ENCODE assay signal across 16 mouse cellular contexts in the genomic region with DNA sequence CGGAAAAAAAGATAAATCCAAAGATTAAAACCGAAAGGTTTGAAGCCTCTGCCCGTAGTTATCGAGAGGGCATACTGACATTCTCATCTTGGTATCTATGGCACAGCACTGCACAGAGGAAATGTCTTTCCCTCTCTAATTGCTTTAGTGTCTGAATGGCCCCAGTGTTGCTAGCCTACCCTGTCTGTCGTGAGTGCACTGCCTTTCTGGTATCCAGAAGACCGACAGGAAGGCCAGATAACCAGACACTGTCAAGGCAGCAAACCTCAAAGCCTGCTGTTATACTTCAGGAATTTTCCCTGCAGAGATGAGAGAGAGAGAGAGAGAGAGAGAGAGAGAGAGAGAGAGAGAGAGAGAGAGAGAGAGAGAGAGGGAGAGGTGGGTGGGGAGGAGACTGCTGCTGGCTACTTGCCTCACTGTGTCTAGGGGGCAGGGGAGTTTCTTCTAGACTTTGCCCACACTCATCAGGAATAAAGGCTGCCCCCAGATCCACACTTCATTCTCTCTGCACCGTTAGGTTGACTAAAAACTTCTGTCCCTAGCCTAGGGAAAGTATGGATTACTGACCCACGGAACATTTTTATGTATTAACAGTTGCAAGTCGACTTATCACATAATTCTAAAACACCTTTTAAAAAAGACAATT. TPM values are rescaled to one million over a fixed set of nuclear protein-coding genes. Genes with fewer than 3 reads are reported as not detected.
DNase-seq lines count a peak whose midpoint lies in the region; ATAC-seq and TF ChIP-seq lines count a peak whose summit lies in the region.
"Had no signal": no experiment of that assay in that cellular context is flagged by ENCODE, and none has a peak within 500 bp of the region (broad histone marks: within the 10 kb centered on the region; RNA-seq: fewer than 3 reads in every experiment).

No protein-coding gene starts in this region.

- TF ChIP-seq CTCF in heart, adult 2 months (IDR thresholded peaks at IDR 0.05): no peak
- TF ChIP-seq CTCF in liver, postnatal 0 days (IDR thresholded peaks at IDR 0.05; ENCODE audit: low read depth): no peak
- no peak for TF ChIP-seq CTCF in heart, postnatal 0 days (IDR thresholded peaks at IDR 0.05; ENCODE audit: low read depth)
- no peak for TF ChIP-seq CTCF in forebrain, postnatal 0 days (IDR thresholded peaks at IDR 0.05; ENCODE audit: low read depth)

- peaks cover 2% of the 10 kb centered on the region; the same call in 1 of the 2 replicates for H3K36me3 ChIP-seq in heart, adult 2 months (ENCODE audit: control insufficient read depth, insufficient read depth, low read length)
- H3K36me3 ChIP-seq in liver, embryonic 12.5 days: no peaks in the 10 kb centered on the region
- H3K36me3 ChIP-seq in liver, postnatal 0 days (replicated peaks; ENCODE audit: insufficient read depth, low read length): no peaks in the 10 kb centered on the region
- H3K36me3 ChIP-seq in heart, postnatal 0 days (replicated peaks; ENCODE audit: control insufficient read depth, insufficient read depth, low read length): no peaks in the 10 kb centered on the region
- H3K36me3 ChIP-seq in forebrain, postnatal 0 days (ENCODE audit: insufficient read depth): no peaks in the 10 kb centered on the region
- H3K36me3 ChIP-seq: forebrain, embryonic 12.5 days; kidney, embryonic 15.5 days; limb, embryonic 10.5 days; liver, embryonic 15.5 days had no signal

- H3K4me3 ChIP-seq in heart, adult 2 months: no peak overlapping the region
- no peak overlapping the region for H3K4me3 ChIP-seq in liver, embryonic 12.5 days
- H3K4me3 ChIP-seq in liver, postnatal 0 days (ENCODE audit: low read depth, low read length): no peak overlapping the region
- H3K4me3 ChIP-seq in heart, postnatal 0 days (ENCODE audit: low read depth, low read length): no peak overlapping the region
- no peak overlapping the region for H3K4me3 ChIP-seq in forebrain, postnatal 0 days (ENCODE audit: low read depth, low read length)
- H3K4me3 ChIP-seq: forebrain, embryonic 12.5 days; kidney, embryonic 15.5 days; limb, embryonic 10.5 days; liver, embryonic 15.5 days had no signal

- peak overlapping the region; percentile 25; the same call in 1 of the 2 replicates for H3K4me2 ChIP-seq in liver, embryonic 12.5 days
- H3K4me2 ChIP-seq in liver, postnatal 0 days (ENCODE audit: low read depth, low read length): no peak overlapping the region
- peak overlapping the region; percentile 47 for H3K4me2 ChIP-seq in heart, postnatal 0 days (ENCODE audit: low read depth, low read length)
- H3K4me2 ChIP-seq in forebrain, postnatal 0 days (ENCODE audit: low read depth): no peak overlapping the region
- H3K4me2 ChIP-seq: forebrain, embryonic 12.5 days; kidney, embryonic 15.5 days; liver, embryonic 15.5 days had no signal

- 30% methylated on average over 9 of the region's 9 CpGs for whole genome bisulfite sequencing in heart, adult 2 months
- 25% methylated on average over 9 of the region's 9 CpGs for WGBS in liver, embryonic 12.5 days (ENCODE audit: insufficient replicate concordance)
- WGBS in liver, postnatal 0 days (ENCODE audit: insufficient replicate concordance): 33% methylated on average over 9 of the region's 9 CpGs
- 22% methylated on average over 9 of the region's 9 CpGs for WGBS in heart, postnatal 0 days
- 57% methylated on average over 9 of the region's 9 CpGs for WGBS in forebrain, postnatal 0 days

- H3K4me1 ChIP-seq in heart, adult 2 months (ENCODE audit: control insufficient read depth, insufficient read depth, low read length): peaks cover 5% of the 10 kb centered on the region
- peaks cover 11% of the 10 kb centered on the region for H3K4me1 ChIP-seq in liver, embryonic 12.5 days
- no peaks in the 10 kb centered on the region for H3K4me1 ChIP-seq in liver, postnatal 0 days (ENCODE audit: insufficient read depth)
- 0 out of 2 replicates have a peak, but pooled peaks cover 11% of the 10 kb centered on the region for H3K4me1 ChIP-seq in heart, postnatal 0 days (ENCODE audit: control insufficient read depth, insufficient read depth)
- no peaks in the 10 kb centered on the region for H3K4me1 ChIP-seq in forebrain, postnatal 0 days (ENCODE audit: insufficient read depth)
- H3K4me1 ChIP-seq: liver, embryonic 15.5 days had no signal

- no peaks in the 10 kb centered on the region for H3K9me3 ChIP-seq in liver, embryonic 12.5 days (replicated peaks)
- no peaks in the 10 kb centered on the region for H3K9me3 ChIP-seq in liver, postnatal 0 days (ENCODE audit: low read length)
- H3K9me3 ChIP-seq in heart, postnatal 0 days (replicated peaks; ENCODE audit: control insufficient read depth, low read length): no peaks in the 10 kb centered on the region
- no peaks in the 10 kb centered on the region for H3K9me3 ChIP-seq in forebrain, postnatal 0 days (ENCODE audit: low read length)
- H3K9me3 ChIP-seq: forebrain, embryonic 12.5 days; kidney, embryonic 15.5 days; limb, embryonic 10.5 days; liver, embryonic 15.5 days had no signal

- DNase-seq in heart, adult 2 months: no peak
- no peak for DNase-seq in heart, postnatal 4 days
- no peak for DNase-seq in liver, postnatal 0 days
- peak; percentile 66 for DNase-seq in MN1 (ENCODE audit: low spot score)
- DNase-seq in heart, postnatal 0 days (ENCODE audit: low spot score): peak; percentile 19
- DNase-seq in forebrain, postnatal 0 days: no peak
- DNase-seq in thymus, postnatal 0 days (ENCODE audit: low spot score): no peak
- DNase-seq: cerebellum, adult 11 months; cerebellum, postnatal 36 days; spleen, adult 18-20 months; thymus, postnatal 4 days had no signal

- intact Hi-C loops in heart, adult 2 months (cut with DNase I): loop anchor here (5.0 to 10.0 kb wide), 4 partner anchors 210 to 1510 kb away; no protein-coding TSS in a partner anchor

- no peak overlapping the region; the same call in 1 of the 2 replicates for H3K9ac ChIP-seq in heart, adult 2 months (ENCODE audit: low read depth, low read length)
- no peak overlapping the region for H3K9ac ChIP-seq in liver, embryonic 12.5 days
- H3K9ac ChIP-seq in liver, postnatal 0 days (replicated peaks): no peak overlapping the region
- no peak overlapping the region for H3K9ac ChIP-seq in heart, postnatal 0 days (replicated peaks; ENCODE audit: low read depth, low read length)
- H3K9ac ChIP-seq in forebrain, postnatal 0 days: no peak overlapping the region
- H3K9ac ChIP-seq: forebrain, embryonic 12.5 days; kidney, embryonic 15.5 days; liver, embryonic 15.5 days had no signal

- 0 out of 2 replicates have a peak overlapping the region, but pooled peaks have one; percentile 13 for H3K27ac ChIP-seq in heart, adult 2 months
- H3K27ac ChIP-seq in liver, embryonic 12.5 days: no peak overlapping the region
- H3K27ac ChIP-seq in liver, postnatal 0 days (ENCODE audit: low read depth): no peak overlapping the region
- 0 out of 2 replicates have a peak overlapping the region, but pooled peaks have one; percentile 13 for H3K27ac ChIP-seq in heart, postnatal 0 days (ENCODE audit: low read depth)
- no peak overlapping the region for H3K27ac ChIP-seq in forebrain, postnatal 0 days (ENCODE audit: low read depth, low read length)
- H3K27ac ChIP-seq: forebrain, embryonic 12.5 days; kidney, embryonic 15.5 days; limb, embryonic 10.5 days; liver, embryonic 15.5 days had no signal

- ATAC-seq in liver, embryonic 12.5 days: 0 out of 2 replicates have a peak, but pooled peaks have one; percentile 27
- no peak for ATAC-seq in liver, postnatal 0 days
- peak; percentile 45; the same call in 1 of the 2 replicates for ATAC-seq in heart, postnatal 0 days (ENCODE audit: insufficient read depth, low read depth)
- no peak for ATAC-seq in forebrain, postnatal 0 days

- no peaks in the 10 kb centered on the region for H3K79me2 ChIP-seq in heart, adult 2 months (replicated peaks; ENCODE audit: control insufficient read depth, insufficient read depth, low read length)

- H3K27me3 ChIP-seq in heart, adult 2 months (ENCODE audit: control insufficient read depth, insufficient read depth, low read length): no peaks in the 10 kb centered on the region
- H3K27me3 ChIP-seq in liver, embryonic 12.5 days (replicated peaks): no peaks in the 10 kb centered on the region
- H3K27me3 ChIP-seq in liver, postnatal 0 days (ENCODE audit: insufficient read depth, low read length): no peaks in the 10 kb centered on the region
- no peaks in the 10 kb centered on the region for H3K27me3 ChIP-seq in heart, postnatal 0 days (ENCODE audit: control insufficient read depth, insufficient read depth, low read length)
- H3K27me3 ChIP-seq in forebrain, postnatal 0 days (ENCODE audit: insufficient read depth, low read length): no peaks in the 10 kb centered on the region
- H3K27me3 ChIP-seq: forebrain, embryonic 12.5 days; kidney, embryonic 15.5 days; liver, embryonic 15.5 days had no signal

- no peak for TF ChIP-seq EP300 in heart, adult 2 months (IDR thresholded peaks at IDR 0.05; ENCODE audit: insufficient read depth, low read depth, low read length)
- no peak for TF ChIP-seq EP300 in liver, postnatal 0 days (IDR thresholded peaks at IDR 0.05; ENCODE audit: low read depth)
- TF ChIP-seq EP300 in heart, postnatal 0 days (IDR thresholded peaks at IDR 0.05; ENCODE audit: low read depth): no peak

- no peak for TF ChIP-seq POLR2A in heart, adult 2 months (IDR thresholded peaks at IDR 0.05; ENCODE audit: insufficient read depth, low read depth, low read length)

RNA-seq across cellular contexts. Expression of a gene that starts 10.1 kb away (rescaled TPM):
- 10 to 100 TPM; 11.0 to 13.6 TPM for total RNA-seq in heart, adult 2 months (2021)
- 2.2 and 3.4 TPM in 2 replicates for polyA plus RNA-seq in heart, adult 2 months (2012; rRNA removed)
- 10 to 100 TPM; 22.5 to 23.9 TPM for total RNA-seq in heart, postnatal 4 days (2021)
- polyA plus RNA-seq in liver, embryonic 12.5 days (2016; fragmentation: Nextera tagmentation; extraction: Ambion mirVana): 1.4 and 1.6 TPM in 2 replicates
- 0.69 and 0.74 TPM in 2 replicates for polyA plus RNA-seq in liver, postnatal 0 days (2015; fragmentation: Nextera tagmentation; extraction: Ambion mirVana)
- total RNA-seq in heart, postnatal 0 days (2014; rRNA removed; ENCODE audit: low replicate concordance): 11.2 and 14.6 TPM in 2 replicates
- 4.5 TPM in 2 replicates for polyA plus RNA-seq in heart, postnatal 0 days (2015; fragmentation: Nextera tagmentation; extraction: Ambion mirVana)
- total RNA-seq in forebrain, postnatal 0 days (2014; rRNA removed): 9.9 and 10.6 TPM in 2 replicates
- polyA plus RNA-seq in forebrain, postnatal 0 days (2015; fragmentation: Nextera tagmentation; extraction: Ambion mirVana): 1.8 and 3.2 TPM in 2 replicates
- polyA plus RNA-seq in thymus, postnatal 0 days (2015; fragmentation: Nextera tagmentation; extraction: Ambion mirVana): 0.27 TPM in 2 replicates

Comparison
In these comparisons a context has a peak if more than half of its experiments do, and no peak if none do; other contexts are left out.
1. DNase-seq: peak in MN1 (single experiment) and heart, postnatal 0 days (single experiment); none in heart, adult 2 months (0 of 2), heart, postnatal 4 days (single experiment), liver, postnatal 0 days (single experiment), forebrain, postnatal 0 days (single experiment) and thymus, postnatal 0 days (single experiment).
2. ATAC-seq: peak in liver, embryonic 12.5 days (single experiment) and heart, postnatal 0 days (single experiment); none in liver, postnatal 0 days (single experiment) and forebrain, postnatal 0 days (single experiment).
3. H3K4me2 ChIP-seq: peak in liver, embryonic 12.5 days (single experiment) and heart, postnatal 0 days (single experiment); none in liver, postnatal 0 days (single experiment) and forebrain, postnatal 0 days (single experiment).
4. H3K27ac ChIP-seq: peak in heart, adult 2 months (single experiment) and heart, postnatal 0 days (single experiment); none in liver, embryonic 12.5 days (single experiment), liver, postnatal 0 days (single experiment) and forebrain, postnatal 0 days (single experiment).